Mouse (Mus musculus) ovary, postnatal 36 days (tissue): ENCODE measurements around the gene Gm21680.
"Not testable (repeated sequence)": the region's sequence is repeated elsewhere in the genome, so short reads cannot be mapped to it uniquely, and the experiment has no call there.

Experiments
- DNase-seq: peaks from one replicate; pipeline ENCODE4 v3.0.0; 2022; ENCODE audit warnings: low spot score, mixed read lengths

Gene Gm21680

DNA sequence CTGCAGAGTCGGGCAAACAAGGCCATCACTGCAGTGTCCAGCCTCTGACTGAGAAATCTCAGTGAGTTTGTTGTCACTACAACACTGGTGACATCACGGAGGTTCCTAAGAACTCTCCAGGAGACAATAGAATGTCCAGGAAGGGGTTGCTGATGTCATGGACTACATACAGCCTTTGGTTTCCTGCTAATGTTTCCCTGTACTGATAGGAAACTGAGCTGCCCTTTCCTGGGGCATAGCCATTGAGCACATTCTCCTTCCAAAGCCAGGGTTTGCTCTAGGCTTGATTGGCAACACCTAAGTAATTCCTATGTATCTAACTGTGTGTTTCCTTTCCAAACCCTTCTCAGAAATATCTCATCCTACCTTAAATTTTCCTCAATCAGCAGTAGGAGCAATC lies at the start of gene Gm21680:
TSS of gene Gm21680 (minus strand) at position 101 of the 400 bp plus-strand sequence.
- not testable (repeated sequence) for DNase-seq

DNA sequence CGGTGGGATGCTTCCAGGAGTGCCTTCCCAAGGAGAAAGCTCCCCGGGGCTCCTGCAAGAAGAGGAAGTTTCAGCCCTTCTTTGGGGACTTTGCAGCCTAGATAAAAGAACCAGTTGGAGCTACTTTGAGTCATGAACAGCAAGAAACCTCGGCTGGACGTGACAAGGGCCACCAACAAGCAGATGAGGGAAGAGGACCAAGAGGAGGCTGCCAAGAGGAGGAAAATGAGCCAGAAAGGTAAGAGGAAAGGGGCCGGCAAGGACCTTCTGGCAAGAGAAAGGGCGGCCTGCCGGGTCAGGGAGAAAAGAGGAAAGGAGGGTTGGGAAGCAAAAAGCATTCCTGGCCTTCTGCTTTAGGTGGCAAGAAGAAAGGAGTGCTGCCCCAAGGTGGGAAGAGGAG lies 35.2 kb upstream of the Gm21680 start:
- not testable (repeated sequence) for DNase-seq

DNA sequence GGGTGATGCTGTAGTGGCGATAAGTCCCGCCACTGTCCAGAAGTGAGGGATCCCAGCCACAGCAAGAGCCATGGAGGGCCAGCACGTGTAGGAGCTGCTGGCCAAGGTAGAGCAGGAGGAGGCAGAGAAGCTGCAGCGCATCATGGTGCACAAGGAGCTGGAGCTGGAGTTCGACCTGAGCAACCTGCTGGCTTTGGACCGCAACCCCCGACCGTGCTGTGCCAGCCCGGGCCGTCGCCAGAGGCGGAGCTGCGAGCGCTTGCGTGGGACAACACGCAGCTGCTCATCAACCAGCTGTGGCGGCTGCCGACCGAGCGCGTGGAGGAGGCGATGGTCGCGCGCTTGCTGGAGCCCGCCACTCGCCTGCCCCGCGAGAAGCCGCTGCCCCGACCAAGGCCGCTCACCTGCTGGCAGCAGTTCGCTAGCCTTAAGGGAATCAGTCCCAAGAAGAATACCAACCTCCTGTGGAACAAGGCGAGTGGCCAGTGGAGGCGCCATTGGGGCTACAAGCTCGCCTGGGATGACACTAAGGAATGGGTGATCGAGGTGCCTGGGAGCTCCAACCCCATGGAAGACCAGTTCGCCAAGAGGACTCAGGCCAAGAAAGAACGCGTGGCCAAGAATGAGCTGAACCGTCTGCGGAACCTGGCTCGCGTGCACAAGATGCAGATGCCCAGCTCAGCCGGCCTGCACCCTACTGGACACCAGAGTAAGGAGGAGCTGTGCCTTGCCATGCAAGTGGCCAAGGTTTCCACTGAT lies 34.7 kb upstream of the Gm21680 start:
- peak; percentile 64 for DNase-seq

DNA sequence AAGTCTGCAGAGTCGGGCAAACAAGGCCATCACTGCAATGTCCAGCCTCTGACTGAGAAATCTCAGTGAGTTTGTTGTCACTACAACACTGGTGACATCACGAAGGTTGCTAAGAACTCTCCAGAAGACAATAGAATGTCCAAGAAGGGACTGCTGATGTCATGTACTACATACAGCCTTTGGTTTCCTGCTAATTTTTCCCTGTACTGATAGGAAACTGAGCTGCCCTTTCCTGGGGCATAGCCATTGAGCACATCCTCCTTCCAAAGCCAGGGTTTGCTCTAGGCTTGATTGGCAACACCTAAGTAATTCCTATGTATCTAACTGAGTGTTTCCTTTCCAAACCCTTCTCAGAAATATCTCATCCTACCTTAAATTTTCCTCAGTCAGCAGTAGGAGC lies 32.2 kb upstream of the Gm21680 start, which contains the start of gene Gm1979:
TSS of gene Gm1979 (minus strand) at position 101 of the 400 bp plus-strand sequence.
- DNase-seq: not testable (repeated sequence)

- not testable (repeated sequence) for DNase-seq
These were observed 16.1 kb upstream of the Gm21680 start, which contains the start of gene Gm21698 for GRCm38 (mm10) chr5:25988550-25988949. TSS of gene Gm21698 (minus strand) at chr5:25988650.

DNA sequence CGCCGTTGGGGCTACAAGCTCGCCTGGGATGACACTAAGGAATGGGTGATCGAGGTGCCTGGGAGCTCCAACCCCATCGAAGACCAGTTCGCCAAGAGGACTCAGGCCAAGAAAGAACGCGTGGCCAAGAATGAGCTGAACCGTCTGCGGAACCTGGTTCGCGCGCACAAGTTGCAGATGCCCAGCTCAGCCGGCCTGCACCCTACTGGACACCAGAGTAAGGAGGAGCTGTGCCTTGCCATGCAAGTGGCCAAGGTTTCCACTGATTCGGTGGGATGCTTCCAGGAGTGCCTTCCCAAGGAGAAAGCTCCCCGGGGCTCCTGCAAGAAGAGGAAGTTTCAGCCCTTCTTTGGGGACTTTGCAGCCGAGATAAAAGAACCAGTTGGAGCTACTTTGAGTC lies 15.4 kb downstream of the Gm21680 start:
- not testable (repeated sequence) for DNase-seq

GRCm38 (mm10) chr5:25956611-25957010 lies 15.9 kb downstream of the Gm21680 start:
- DNase-seq: peak; percentile 23

DNA sequence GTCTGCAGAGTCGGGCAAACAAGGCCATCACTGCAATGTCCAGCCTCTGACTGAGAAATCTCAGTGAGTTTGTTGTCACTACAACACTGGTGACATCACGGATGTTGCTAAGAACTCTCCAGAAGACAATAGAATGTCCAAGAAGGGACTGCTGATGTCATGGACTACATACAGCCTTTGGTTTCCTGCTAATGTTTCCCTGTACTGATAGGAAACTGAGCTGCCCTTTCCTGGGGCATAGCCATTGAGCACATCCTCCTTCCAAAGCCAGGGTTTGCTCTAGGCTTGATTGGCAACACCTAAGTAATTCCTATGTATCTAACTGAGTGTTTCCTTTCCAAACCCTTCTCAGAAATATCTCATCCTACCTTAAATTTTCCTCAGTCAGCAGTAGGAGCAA lies 18.1 kb downstream of the Gm21680 start, which contains the start of gene Gm21671:
TSS of gene Gm21671 (minus strand) at position 101 of the 400 bp plus-strand sequence.
- not testable (repeated sequence) for DNase-seq

DNA sequence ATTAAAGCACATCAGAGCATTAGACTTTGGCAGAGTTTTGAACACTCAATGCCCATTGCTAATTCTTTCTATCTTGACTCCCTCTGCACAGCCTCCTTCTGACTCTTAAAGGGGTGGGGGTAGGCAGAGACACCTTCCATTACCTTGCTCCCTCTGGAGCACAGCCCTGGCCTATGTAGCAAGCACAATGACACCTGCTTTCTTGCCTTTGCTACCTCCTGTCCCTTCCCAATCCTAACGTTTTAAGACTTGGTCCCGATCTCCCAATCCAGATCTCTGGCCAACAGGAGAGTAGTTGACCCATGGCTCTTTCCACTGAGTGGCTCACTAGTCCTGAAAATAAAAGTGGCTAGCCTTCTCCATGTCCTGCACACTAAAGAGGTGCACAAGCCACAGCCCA lies 27.1 kb downstream of the Gm21680 start:
- DNase-seq: not testable (repeated sequence)

DNA sequence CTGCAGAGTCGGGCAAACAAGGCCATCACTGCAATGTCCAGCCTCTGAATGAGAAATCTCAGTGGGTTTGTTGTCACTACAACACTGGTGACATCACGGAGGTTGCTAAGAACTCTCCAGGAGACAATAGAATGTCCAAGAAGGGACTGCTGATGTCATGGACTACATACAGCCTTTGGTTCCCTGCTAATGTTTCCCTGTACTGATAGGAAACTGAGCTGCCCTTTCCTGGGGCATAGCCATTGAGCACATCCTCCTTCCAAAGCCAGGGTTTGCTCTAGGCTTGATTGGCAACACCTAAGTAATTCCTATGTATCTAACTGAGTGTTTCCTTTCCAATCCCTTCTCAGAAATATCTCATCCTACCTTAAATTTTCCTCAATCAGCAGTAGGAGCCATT lies 30.2 kb downstream of the Gm21680 start, which contains the start of gene Gm21663:
TSS of gene Gm21663 (minus strand) at position 101 of the 400 bp plus-strand sequence.
- not testable (repeated sequence) for DNase-seq
